20 mouse cellular contexts compared by ENCODE assay signal in the genomic region with DNA sequence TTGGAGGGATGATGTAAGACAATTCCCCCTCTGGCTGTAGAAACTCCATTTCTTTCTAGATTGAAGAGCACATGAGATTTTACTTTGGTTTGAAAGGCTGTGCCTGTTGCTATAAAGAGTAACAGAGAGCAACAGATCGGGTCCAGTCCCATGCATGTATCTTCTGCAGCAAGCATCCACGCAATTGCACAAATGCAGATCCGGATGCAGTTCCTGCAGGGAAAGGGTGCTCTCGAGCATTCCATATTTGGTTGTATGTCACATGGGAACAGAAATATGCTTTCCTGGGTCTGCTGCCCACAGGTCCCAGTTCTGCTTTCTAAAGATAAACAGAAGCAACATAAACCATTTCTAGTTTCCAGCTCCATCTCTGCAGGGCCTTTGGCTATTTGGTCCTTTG.
DNase-seq lines count a peak whose midpoint lies in the region; ATAC-seq and TF ChIP-seq lines count a peak whose summit lies in the region.
"Had no signal": no experiment of that assay in that cellular context is flagged by ENCODE, and none has a peak within 500 bp of the region (broad histone marks: within the 10 kb centered on the region; RNA-seq: fewer than 3 reads in every experiment).

No protein-coding gene starts in this region.

- no peaks in the 10 kb centered on the region for H3K36me3 ChIP-seq in spleen, adult 2 months (ENCODE audit: control insufficient read depth, insufficient read depth, low read length)
- H3K36me3 ChIP-seq: embryonic facial prominence, embryonic 10.5 days; G1E; heart, embryonic 15.5 days; hindbrain, embryonic 13.5 days had no signal

- peak; percentile 11; the same call in 1 of the 2 replicates for ATAC-seq in megakaryocyte progenitor cell, adult 5-6 weeks (replicated peaks; ENCODE audit: poor library complexity)
- ATAC-seq: CD4-positive, CD25-positive, alpha-beta regulatory T cell, adult 4 months; forebrain, embryonic 13.5 days; forebrain, postnatal 0 days had no signal

- 70% methylated on average over 4 of the region's 4 CpGs for WGBS in spleen, adult 2 months

- peaks cover 12% of the 10 kb centered on the region for H3K4me1 ChIP-seq in spleen, adult 2 months (ENCODE audit: control insufficient read depth, insufficient read depth, insufficient read length)
- H3K4me1 ChIP-seq: forebrain, embryonic 13.5 days; hindbrain, embryonic 13.5 days had no signal

- no peaks in the 10 kb centered on the region for H3K27me3 ChIP-seq in spleen, adult 2 months (ENCODE audit: control insufficient read depth, insufficient read depth, low read length)
- H3K27me3 ChIP-seq: forebrain, embryonic 13.5 days; heart, embryonic 15.5 days; hindbrain, embryonic 13.5 days had no signal

- no peak for TF ChIP-seq POLR2A in spleen, adult 2 months (IDR thresholded peaks at IDR 0.05; ENCODE audit: low read depth, low read length)

- peak overlapping the region; percentile 13; the same call in 1 of the 2 replicates for H3K27ac ChIP-seq in spleen, adult 2 months (ENCODE audit: insufficient read depth, low read length)
- H3K27ac ChIP-seq: embryonic facial prominence, embryonic 10.5 days; forebrain, embryonic 13.5 days; heart, embryonic 15.5 days; hindbrain, embryonic 13.5 days had no signal

- no peak overlapping the region for H3K4me3 ChIP-seq in spleen, adult 2 months (ENCODE audit: extremely low read depth, insufficient read depth, insufficient read length)
- H3K4me3 ChIP-seq: embryonic facial prominence, embryonic 10.5 days; forebrain, embryonic 13.5 days; heart, embryonic 15.5 days; hindbrain, embryonic 13.5 days had no signal

- TF ChIP-seq CTCF in spleen, adult 2 months (IDR thresholded peaks at IDR 0.05; ENCODE audit: extremely low read depth, insufficient read depth, insufficient read length, insufficient replicate concordance) = no peak

- DNase-seq in heart, adult 11 months = peak; percentile 96
- no peak for DNase-seq in heart, adult 8-10 months (ENCODE audit: low spot score)
- DNase-seq in spleen, adult 2 months (ENCODE audit: low read depth in 1 of 2, low spot score in 2 of 2) = no peak
- no peak for DNase-seq in spleen, postnatal 14 days (ENCODE audit: low spot score in 2 of 2)
- DNase-seq in ovary, adult 18-20 months (ENCODE audit: low spot score) = no peak
- DNase-seq in lung, postnatal 25 days (ENCODE audit: low spot score) = no peak
- DNase-seq: adrenal gland, postnatal 10 days; B cell, adult 2 months; cerebellum, adult 2 months; cerebellum, postnatal 10 days; forebrain, postnatal 0 days; gastrocnemius, postnatal 25 days; heart, postnatal 14 days had no signal
